Mouse (Mus musculus) gastrocnemius, postnatal 10 days (tissue): ENCODE data around the gene Adad1. TPM values are rescaled to one million over a fixed set of nuclear protein-coding genes. Genes with fewer than 3 reads are reported as not detected.

Experiments
- total RNA-seq, 2 experiments: library from RNA; stranded (reverse); gene quantifications; 2 replicates each; pipeline ENCODE4 v1.2.3; 2021

The Adad1 gene
- total RNA-seq, 2 experiments from 2014 or later = not detected

Other genes with a start within 250 kb of the Adad1 start
- 10 to 100 TPM; 32.9 to 34.1 TPM for gene 4932438A13Rik, start 200.4 kb upstream of the Adad1 start, total RNA-seq
- not detected for gene Il2, start 62.4 kb downstream of the Adad1 start, total RNA-seq
- gene Il21, start 169.1 kb downstream of the Adad1 start, total RNA-seq = not detected
- gene Bbs12, start 249.0 kb downstream of the Adad1 start, total RNA-seq = 1 to 10 TPM; 1.1 to 1.6 TPM
- 1 to 10 TPM in 1 of 2 experiments, under 1 TPM in 1; 0.63 to 1.5 TPM for gene Cetn4, start 249.2 kb downstream of the Adad1 start, total RNA-seq